Mouse (Mus musculus): ENCODE data around the gene Esr1.

DNA sequence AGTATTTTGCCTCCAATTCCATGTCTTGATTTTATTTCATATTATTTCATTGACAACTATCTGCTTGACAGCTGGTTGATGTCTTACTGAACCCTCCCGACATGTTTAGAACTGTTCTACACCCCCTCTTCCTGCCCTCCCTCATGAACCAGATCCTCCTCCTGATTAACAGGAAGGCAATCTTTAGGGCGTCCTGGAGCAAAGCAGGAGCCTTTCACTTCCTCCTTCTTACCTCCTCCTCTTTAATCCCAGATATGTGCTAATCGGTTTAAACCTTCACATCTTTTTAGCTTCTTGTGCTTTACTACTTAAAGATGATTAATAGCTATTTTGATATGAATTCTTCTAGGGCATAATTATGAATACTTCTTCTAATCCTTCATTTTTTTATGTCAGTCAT lies 166.6 kb downstream of the Esr1 start:
- TF ChIP-seq CTCF (IDR thresholded peaks at IDR 0.05; ENCODE audit: low read depth) (no peak), EP300 (IDR thresholded peaks at IDR 0.05; ENCODE audit: low read depth) (no peak)
